ENCODE assay signal across 14 mouse cellular contexts in genomic region chr9:63421096-63421736, GRCm38 (mm10). TPM values are rescaled to one million over a fixed set of nuclear protein-coding genes. Genes with fewer than 3 reads are reported as not detected.
DNase-seq lines count a peak whose midpoint lies in the region; ATAC-seq lines count a peak whose summit lies in the region.
"Had no signal": no experiment of that assay in that cellular context is flagged by ENCODE, and none has a peak within 500 bp of the region (broad histone marks: within the 10 kb centered on the region; RNA-seq: fewer than 3 reads in every experiment).

No protein-coding gene starts in this region.

- no peak overlapping the region for H3K4me3 ChIP-seq in kidney, embryonic 15.5 days (replicated peaks)
- H3K4me3 ChIP-seq in forebrain, embryonic 13.5 days = no peak overlapping the region
- H3K4me3 ChIP-seq: forebrain, embryonic 15.5 days; hindbrain, embryonic 15.5 days; limb, embryonic 15.5 days had no signal

- WGBS in kidney, embryonic 15.5 days = 49% methylated on average over 9 of the region's 9 CpGs
- WGBS in forebrain, embryonic 13.5 days = 69% methylated on average over 9 of the region's 9 CpGs

- peak; percentile 87 for ATAC-seq in frontal cortex, adult (ENCODE audit: low TSS enrichment)
- no peak for ATAC-seq in kidney, embryonic 15.5 days (replicated peaks; ENCODE audit: low FRiP score)
- no peak for ATAC-seq in forebrain, embryonic 13.5 days
- ATAC-seq: forebrain, embryonic 15.5 days had no signal

- H3K9me3 ChIP-seq in kidney, embryonic 15.5 days (replicated peaks) = no peaks in the 10 kb centered on the region; the same call in 1 of the 2 replicates
- no peaks in the 10 kb centered on the region for H3K9me3 ChIP-seq in forebrain, embryonic 13.5 days (replicated peaks)
- H3K9me3 ChIP-seq: forebrain, embryonic 15.5 days; hindbrain, embryonic 15.5 days; limb, embryonic 15.5 days had no signal

- no peaks in the 10 kb centered on the region for H3K27me3 ChIP-seq in kidney, embryonic 15.5 days
- H3K27me3 ChIP-seq in forebrain, embryonic 13.5 days = peaks cover 6% of the 10 kb centered on the region; the same call in 1 of the 2 replicates
- H3K27me3 ChIP-seq: forebrain, embryonic 15.5 days; hindbrain, embryonic 15.5 days; limb, embryonic 15.5 days had no signal

- no peak overlapping the region for H3K27ac ChIP-seq in kidney, embryonic 15.5 days
- no peak overlapping the region for H3K27ac ChIP-seq in forebrain, embryonic 13.5 days
- H3K27ac ChIP-seq: forebrain, embryonic 15.5 days; hindbrain, embryonic 15.5 days; limb, embryonic 15.5 days; macrophage had no signal

- H3K4me1 ChIP-seq in kidney, embryonic 15.5 days = peaks cover 4% of the 10 kb centered on the region; the same call in 1 of the 2 replicates
- 0 out of 2 replicates have a peak, but pooled peaks cover 10% of the 10 kb centered on the region for H3K4me1 ChIP-seq in forebrain, embryonic 13.5 days
- H3K4me1 ChIP-seq: limb, embryonic 15.5 days had no signal

- H3K36me3 ChIP-seq in kidney, embryonic 15.5 days = no peaks in the 10 kb centered on the region
- H3K36me3 ChIP-seq in forebrain, embryonic 13.5 days (ENCODE audit: poor library complexity, severe bottlenecking) = no peaks in the 10 kb centered on the region
- H3K36me3 ChIP-seq: forebrain, embryonic 15.5 days; hindbrain, embryonic 15.5 days; limb, embryonic 15.5 days had no signal

- no peak overlapping the region for H3K9ac ChIP-seq in kidney, embryonic 15.5 days
- no peak overlapping the region for H3K9ac ChIP-seq in forebrain, embryonic 13.5 days
- H3K9ac ChIP-seq: forebrain, embryonic 15.5 days; hindbrain, embryonic 15.5 days; limb, embryonic 15.5 days had no signal

- DNase-seq in frontal cortex, postnatal 10 days (ENCODE audit: low spot score in 2 of 2) = no peak
- DNase-seq in kidney, postnatal 14 days = peak; percentile 23
- DNase-seq in 416B (ENCODE audit: low read depth) = peak; percentile 60
- peak; percentile 67 for DNase-seq in brain, adult 2 months (ENCODE audit: low read depth, low spot score)
- DNase-seq in thymus, postnatal 10 days (ENCODE audit: low spot score in 2 of 2) = no peak
- DNase-seq: thymus, adult 18-20 months had no signal

- no peak overlapping the region for H3K4me2 ChIP-seq in kidney, embryonic 15.5 days
- no peak overlapping the region for H3K4me2 ChIP-seq in forebrain, embryonic 13.5 days
- H3K4me2 ChIP-seq: forebrain, embryonic 15.5 days; heart, embryonic 11.5 days; hindbrain, embryonic 15.5 days; limb, embryonic 15.5 days had no signal

RNA-seq across cellular contexts. Expression of gene 2300009A05Rik, which starts 22.2 kb away (rescaled TPM):
- 53.2 and 57.6 TPM in 2 replicates for polyA plus RNA-seq in kidney, embryonic 15.5 days (2015; fragmentation: Nextera tagmentation; extraction: Ambion mirVana)
- polyA plus RNA-seq in forebrain, embryonic 13.5 days (2015; fragmentation: Nextera tagmentation; extraction: Ambion mirVana) = 66.2 and 66.7 TPM in 2 replicates

RNA-seq across cellular contexts. Expression of gene Map2k5, which starts 43.5 kb away (rescaled TPM):
- 33.6 and 34.0 TPM in 2 replicates for polyA plus RNA-seq in kidney, embryonic 15.5 days (2015; fragmentation: Nextera tagmentation; extraction: Ambion mirVana)
- polyA plus RNA-seq in forebrain, embryonic 13.5 days (2015; fragmentation: Nextera tagmentation; extraction: Ambion mirVana) = 33.9 and 38.0 TPM in 2 replicates

Comparison
In these comparisons a context has a peak if more than half of its experiments do, and no peak if none do; other contexts are left out.
1. DNase-seq: peak in kidney, postnatal 14 days (single experiment), 416B (single experiment) and brain, adult 2 months (single experiment); none in frontal cortex, postnatal 10 days (0 of 2) and thymus, postnatal 10 days (0 of 2).